Mouse (Mus musculus) gastrocnemius, adult 2 months (tissue): ENCODE data around the gene Cryba2. TPM values are rescaled to one million over a fixed set of nuclear protein-coding genes. Genes with fewer than 3 reads are reported as not detected.

ENCODE experiments used
- DNase-seq: peaks from one replicate; pipeline ENCODE4 v3.0.0; 2022
- H3K27ac ChIP-seq: fragments of 200-600 bp; 2 replicates; pipeline ENCODE4 v1.8.1; 2022; ENCODE audit warnings: mild to moderate bottlenecking
- H3K4me3 ChIP-seq: fragments of 200-600 bp; 2 replicates; pipeline ENCODE4 v1.8.1; 2022; ENCODE audit warnings: mild to moderate bottlenecking, moderate library complexity
- CTCF ChIP-seq: fragments of 200-600 bp; IDR thresholded peaks from 2 replicates; pipeline ENCODE4 v1.8.1; 2022; ENCODE audit warnings: antibody characterized with exemption, mild to moderate bottlenecking, moderate library complexity
- intact Hi-C: fragments of 180-260 bp; cut with DNase I; formaldehyde crosslinking; loops from one replicate; pipeline ENCODE4 v1.15.1; 2025
- microRNA-seq: library from miRNA; unstranded; fragments of <30 nt; microRNA quantifications from one replicate; pipeline ENCODE4 v1.2.0, GENCODE M21; 2021
- total RNA-seq, 2 experiments: library from RNA; stranded (reverse); gene quantifications; 2 replicates each; pipeline ENCODE4 v1.2.3; 2021

Gene Cryba2
- total RNA-seq, 2 experiments from 2014 or later = not detected

DNA sequence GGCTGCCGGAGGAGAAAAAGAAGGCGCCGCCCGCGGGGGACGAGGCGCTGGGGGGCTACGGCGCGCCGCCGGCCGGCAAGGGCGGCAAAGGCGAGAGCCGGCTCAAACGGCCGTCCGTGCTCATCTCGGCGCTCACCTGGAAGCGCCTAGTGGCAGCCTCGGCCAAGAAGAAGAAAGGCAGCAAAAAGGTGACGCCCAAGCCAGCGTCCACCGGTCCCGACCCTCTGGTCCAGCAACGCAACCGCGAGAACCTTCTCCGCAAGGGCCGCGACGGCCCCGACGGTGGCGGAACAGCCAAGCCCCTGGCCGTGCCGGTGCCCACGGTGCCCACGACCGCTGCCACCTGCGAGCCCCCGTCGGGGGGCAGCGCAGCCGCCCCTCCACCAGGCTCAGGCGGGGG lies 37.8 kb downstream of the Cryba2 start:
- no peak for TF ChIP-seq CTCF
- Histone ChIP-seq H3K27ac (no peak overlapping the region), H3K4me3 (peak overlapping the region; percentile 71)
- intact Hi-C loops = no loop called here
- DNase-seq = no peak

DNA sequence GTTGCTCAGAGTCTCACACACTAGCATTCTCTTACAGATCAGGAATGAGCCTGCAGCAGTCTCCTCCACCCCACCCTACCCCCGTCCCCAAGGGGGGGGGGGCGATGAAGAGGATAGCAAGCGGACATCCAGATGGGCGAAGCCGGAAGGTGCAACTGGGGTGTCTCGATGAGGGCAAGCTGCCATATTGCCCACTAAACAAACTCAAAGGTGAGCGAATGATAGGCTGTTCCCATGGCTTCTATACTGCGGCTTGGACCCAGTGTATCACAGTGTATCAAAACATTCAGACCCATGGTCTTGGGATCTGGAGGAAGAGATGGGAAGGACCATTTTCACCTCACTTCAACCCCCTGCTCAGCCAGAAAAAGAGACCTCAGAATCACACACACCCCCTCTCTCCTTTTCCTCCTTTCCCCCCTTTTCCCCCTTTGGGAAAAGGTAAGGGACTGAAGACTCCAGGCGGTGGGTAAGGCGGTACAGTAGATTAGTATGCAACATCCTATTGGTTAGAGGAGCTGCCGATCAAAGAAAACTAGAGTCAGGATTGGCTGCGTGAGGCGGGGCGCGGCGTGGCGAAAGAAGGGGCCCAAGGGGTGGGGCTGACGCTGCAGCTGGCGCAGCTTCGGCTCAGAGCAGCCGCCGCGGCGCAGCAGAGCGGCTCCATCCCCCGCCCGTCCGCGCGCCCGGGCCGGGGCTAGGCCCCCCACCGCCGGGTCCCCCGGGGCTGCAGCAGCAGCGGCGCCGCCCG lies 38.5 kb downstream of the Cryba2 start, which contains the start of gene Cdk5r2:
TSS of gene Cdk5r2 (plus strand) at position 629 of the 751 bp plus-strand sequence.
- peak within 1 kb of the TSS; percentile 71 for H3K4me3 ChIP-seq
- no peak for TF ChIP-seq CTCF
- H3K27ac ChIP-seq = no peak within 1 kb of the TSS
- peak; percentile 88 for DNase-seq
- intact Hi-C loops = no loop called here

GRCm38 (mm10) chr1:74851001-74851775 lies 41.8 kb downstream of the Cryba2 start:
- intact Hi-C loops = no loop called here

GRCm38 (mm10) chr1:74850251-74850650 lies 42.7 kb downstream of the Cryba2 start:
- no peak for DNase-seq
- intact Hi-C loops = no loop called here
- Histone ChIP-seq H3K27ac (no peak overlapping the region), H3K4me3 (no peak overlapping the region)
- TF ChIP-seq CTCF = no peak

More at GRCm38 (mm10) chr1:74851001-74851775, 41.8 kb downstream of the Cryba2 start:
- Histone ChIP-seq H3K27ac (no peak overlapping the region), H3K4me3 (no peak overlapping the region)
- TF ChIP-seq CTCF = no peak
- no peak for DNase-seq

GRCm38 (mm10) chr1:74848946-74849345 lies 44.0 kb downstream of the Cryba2 start:
- intact Hi-C loops = no loop called here
- TF ChIP-seq CTCF = no peak
- DNase-seq = no peak
- H3K4me3 ChIP-seq = no peak overlapping the region
- no peak overlapping the region for H3K27ac ChIP-seq

GRCm38 (mm10) chr1:74846341-74846740 lies 46.6 kb downstream of the Cryba2 start:
- TF ChIP-seq CTCF = no peak
- no peak for DNase-seq
- Histone ChIP-seq H3K27ac (no peak overlapping the region), H3K4me3 (no peak overlapping the region)
- intact Hi-C loops = no loop called here

DNA sequence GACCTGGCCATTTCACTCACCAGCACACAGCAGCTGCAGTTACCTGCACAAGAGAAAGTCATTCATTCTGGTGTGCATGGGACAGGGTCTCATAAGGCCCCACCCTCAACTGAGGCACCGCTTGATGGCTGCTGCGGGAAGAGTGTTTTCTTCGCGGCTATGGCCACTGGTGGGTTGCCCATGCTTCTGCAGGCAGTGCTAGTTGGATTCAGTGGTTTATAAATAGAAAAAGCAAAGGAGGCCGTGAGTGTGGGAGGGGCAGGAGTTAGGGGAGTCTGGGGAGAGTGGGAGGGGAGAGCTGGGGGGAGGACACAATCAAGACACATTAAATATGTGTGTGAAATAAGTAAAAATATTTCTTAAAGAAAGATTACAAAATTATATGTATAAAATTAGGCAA lies 49.9 kb downstream of the Cryba2 start:
- intact Hi-C loops = no loop called here
- no peak for DNase-seq
- H3K27ac ChIP-seq = no peak overlapping the region
- H3K4me3 ChIP-seq = no peak overlapping the region
- no peak for TF ChIP-seq CTCF

Small RNA genes lying within 50 kb of the gene (microRNA-seq; reads per million reads assigned to microRNA genes)
- gene Mir375 = 5.1 reads per million

Other genes starting within 250 kb of the Cryba2 start
- 10 to 100 TPM; 11.7 to 19.7 TPM for gene Ttll4, start 231.4 kb downstream of the Cryba2 start, total RNA-seq
- gene Cyp27a1, start 179.6 kb downstream of the Cryba2 start, total RNA-seq = 10 to 100 TPM; 37.7 to 75.4 TPM
- gene Prkag3, start 143.9 kb downstream of the Cryba2 start, total RNA-seq = 100 to 1,000 TPM in 1 of 2 experiments, 10 to 100 TPM in 1; 61.6 to 111 TPM
- gene Wnt6, start 121.3 kb downstream of the Cryba2 start, total RNA-seq = under 1 TPM; 0.39 to 0.77 TPM
- under 1 TPM in 1 of 2 experiments, not detected in 1; 0.39 TPM for gene Wnt10a, start 101.6 kb downstream of the Cryba2 start, total RNA-seq
- not detected for gene Cdk5r2, start 38.2 kb downstream of the Cryba2 start, total RNA-seq
- gene Fev, start 7.7 kb downstream of the Cryba2 start, total RNA-seq = not detected
- gene Cfap65, start 42.5 kb upstream of the Cryba2 start, total RNA-seq = not detected
- gene Ihh, start 58.5 kb upstream of the Cryba2 start, total RNA-seq = under 1 TPM; 0.11 to 0.18 TPM
- gene Nhej1, start 232.1 kb upstream of the Cryba2 start, total RNA-seq = 1 to 10 TPM; 4.5 to 6.6 TPM
- gene Slc23a3, start 240.7 kb upstream of the Cryba2 start, total RNA-seq = not detected
- 10 to 100 TPM; 14.0 to 14.4 TPM for gene Cnppd1, start 249.6 kb upstream of the Cryba2 start, total RNA-seq
- 10 to 100 TPM in 1 of 2 experiments, 1 to 10 TPM in 1; 7.7 to 11.5 TPM for gene Retreg2, start 249.6 kb upstream of the Cryba2 start, total RNA-seq